14 mouse cellular contexts compared by ENCODE assay signal in the genomic region with DNA sequence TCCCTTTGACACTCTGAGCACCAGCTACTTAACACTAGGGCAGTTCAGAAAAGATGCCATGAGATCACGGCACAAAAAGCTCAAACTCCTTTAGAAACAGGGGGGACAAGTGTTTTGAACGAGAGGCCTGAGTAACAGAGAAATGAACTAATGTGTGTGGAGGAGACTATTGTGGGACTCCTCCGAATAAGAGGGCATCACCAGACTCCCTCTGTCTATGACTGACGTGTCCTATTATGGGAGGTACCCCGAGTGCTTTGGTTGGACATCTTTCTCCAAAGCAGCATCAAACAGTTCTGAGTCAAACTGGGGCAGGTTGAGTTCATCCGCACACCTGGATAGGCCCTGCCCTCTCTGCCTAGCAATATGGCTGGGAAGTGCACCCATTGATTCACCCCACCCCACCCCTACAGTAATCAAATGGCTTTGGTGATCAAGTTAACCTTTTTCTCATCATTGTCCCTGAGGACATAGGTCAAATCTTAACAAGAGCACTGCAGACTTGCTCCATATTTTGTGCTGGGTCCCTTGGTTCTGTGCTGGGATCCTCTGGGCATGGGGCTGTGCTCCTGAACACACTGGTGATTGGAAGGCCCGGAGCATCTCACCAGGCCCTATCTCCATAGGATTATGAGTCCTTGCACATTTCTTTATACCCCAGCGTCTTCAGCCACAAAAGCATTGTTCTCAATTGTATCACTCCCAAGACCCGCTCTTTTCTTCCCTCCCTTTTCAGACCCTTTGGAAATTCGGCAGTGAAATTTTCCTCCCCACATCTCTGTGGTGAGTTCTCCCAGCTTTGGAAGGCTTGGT.
DNase-seq lines count a peak whose midpoint lies in the region; ATAC-seq and TF ChIP-seq lines count a peak whose summit lies in the region.
"Had no signal": no experiment of that assay in that cellular context is flagged by ENCODE, and none has a peak within 500 bp of the region (broad histone marks: within the 10 kb centered on the region; RNA-seq: fewer than 3 reads in every experiment).

No protein-coding gene starts in this region.

- H3K27ac ChIP-seq in left cerebral cortex, adult 2 months = peak overlapping the region; percentile 95
- H3K27ac ChIP-seq in hindbrain, embryonic 12.5 days = peak overlapping the region; percentile 95
- peak overlapping the region; percentile 97 for H3K27ac ChIP-seq in midbrain, embryonic 11.5 days (ENCODE audit: low read depth, low read length)
- peak overlapping the region; percentile 89 for H3K27ac ChIP-seq in neural tube, embryonic 15.5 days (replicated peaks)

- H3K9ac ChIP-seq in hindbrain, embryonic 12.5 days = 0 out of 2 replicates have a peak overlapping the region, but pooled peaks have one; percentile 18
- H3K9ac ChIP-seq in midbrain, embryonic 11.5 days (ENCODE audit: low read length) = peak overlapping the region; percentile 39; the same call in 1 of the 2 replicates
- H3K9ac ChIP-seq in neural tube, embryonic 15.5 days (replicated peaks) = no peak overlapping the region

- peaks cover 42% of the 10 kb centered on the region for H3K4me1 ChIP-seq in hindbrain, embryonic 12.5 days
- peaks cover 33% of the 10 kb centered on the region for H3K4me1 ChIP-seq in midbrain, embryonic 11.5 days (ENCODE audit: control insufficient read depth, insufficient read depth, low read length)
- H3K4me1 ChIP-seq in neural tube, embryonic 15.5 days = peaks cover 52% of the 10 kb centered on the region
- H3K4me1 ChIP-seq: megakaryocyte, embryonic 14.5 days had no signal

- DNase-seq in left cerebral cortex, adult 2 months (ENCODE audit: extremely low spot score in 1 of 2, low spot score in 2 of 2) = no peak
- no peak for DNase-seq in left cerebral cortex, postnatal 10 days (ENCODE audit: extremely low spot score in 1 of 2, low spot score in 2 of 2)
- peak; percentile 95 for DNase-seq in midbrain, embryonic 11.5 days (ENCODE audit: low spot score, missing footprints)
- DNase-seq in gastrocnemius, postnatal 4 days (ENCODE audit: low spot score in 2 of 2) = no peak
- no peak for DNase-seq in heart, postnatal 36 days
- DNase-seq in adrenal gland, adult 2 months = no peak
- DNase-seq: adrenal gland, postnatal 25 days; heart, adult 11 months; kidney, adult 11 months; kidney, postnatal 36 days had no signal

- no peak overlapping the region for H3K4me3 ChIP-seq in left cerebral cortex, adult 2 months
- H3K4me3 ChIP-seq in hindbrain, embryonic 12.5 days = no peak overlapping the region
- H3K4me3 ChIP-seq in midbrain, embryonic 11.5 days (ENCODE audit: low read depth, low read length) = no peak overlapping the region
- H3K4me3 ChIP-seq in neural tube, embryonic 15.5 days (replicated peaks) = no peak overlapping the region
- H3K4me3 ChIP-seq: megakaryocyte, embryonic 14.5 days had no signal

- intact Hi-C loops in left cerebral cortex, adult 2 months (cut with DNase I) = loop anchor here (5.0 to 10.0 kb wide), 3 partner anchors 55 to 303 kb away; partner anchors contain the start of gene Ntrk2
- intact Hi-C loops in left cerebral cortex, postnatal 10 days (cut with DNase I) = no loop called here
- intact Hi-C loops in heart, postnatal 36 days (cut with DNase I) = no loop called here

- no peaks in the 10 kb centered on the region for H3K9me3 ChIP-seq in hindbrain, embryonic 12.5 days (replicated peaks)
- no peaks in the 10 kb centered on the region for H3K9me3 ChIP-seq in midbrain, embryonic 11.5 days (ENCODE audit: control insufficient read depth, low read length)
- H3K9me3 ChIP-seq in neural tube, embryonic 15.5 days (replicated peaks) = no peaks in the 10 kb centered on the region

- ATAC-seq in hindbrain, embryonic 12.5 days (ENCODE audit: low FRiP score) = peak; percentile 69
- ATAC-seq in midbrain, embryonic 11.5 days (ENCODE audit: low FRiP score) = peak; percentile 71
- ATAC-seq in neural tube, embryonic 15.5 days (ENCODE audit: low FRiP score) = peak; percentile 43

- no peak for TF ChIP-seq CTCF in left cerebral cortex, adult 2 months (IDR thresholded peaks at IDR 0.05)

- H3K36me3 ChIP-seq in hindbrain, embryonic 12.5 days = no peaks in the 10 kb centered on the region
- H3K36me3 ChIP-seq in midbrain, embryonic 11.5 days (ENCODE audit: control insufficient read depth, insufficient read depth, low read length) = no peaks in the 10 kb centered on the region
- H3K36me3 ChIP-seq in neural tube, embryonic 15.5 days = no peaks in the 10 kb centered on the region

- WGBS in hindbrain, embryonic 12.5 days = 29% methylated on average over 10 of the region's 10 CpGs
- WGBS in midbrain, embryonic 11.5 days = 20% methylated on average over 10 of the region's 10 CpGs
- 25% methylated on average over 10 of the region's 10 CpGs for WGBS in neural tube, embryonic 15.5 days

- 0 out of 2 replicates have a peak overlapping the region, but pooled peaks have one; percentile 5 for H3K4me2 ChIP-seq in hindbrain, embryonic 12.5 days (replicated peaks)
- H3K4me2 ChIP-seq in midbrain, embryonic 11.5 days = peak overlapping the region; percentile 12; the same call in 1 of the 2 replicates
- H3K4me2 ChIP-seq in neural tube, embryonic 15.5 days = peak overlapping the region; percentile 35
- H3K4me2 ChIP-seq: liver, embryonic 11.5 days had no signal

- no peaks in the 10 kb centered on the region for H3K27me3 ChIP-seq in hindbrain, embryonic 12.5 days
- H3K27me3 ChIP-seq in midbrain, embryonic 11.5 days (ENCODE audit: control insufficient read depth, insufficient read depth, low read length) = no peaks in the 10 kb centered on the region
- H3K27me3 ChIP-seq in neural tube, embryonic 15.5 days (replicated peaks) = no peaks in the 10 kb centered on the region
- H3K27me3 ChIP-seq: megakaryocyte, embryonic 14.5 days had no signal
